Mouse (Mus musculus): ENCODE data around the gene Clec2l. TPM values are rescaled to one million over a fixed set of nuclear protein-coding genes. Genes with fewer than 3 reads are reported as not detected.
"Not testable (repeated sequence)": the region's sequence is repeated elsewhere in the genome, so short reads cannot be mapped to it uniquely, and the experiment has no call there.

Clec2l gene
- total RNA-seq, 2 experiments from 2014 or later: 1.2 to 4.4 TPM

DNA sequence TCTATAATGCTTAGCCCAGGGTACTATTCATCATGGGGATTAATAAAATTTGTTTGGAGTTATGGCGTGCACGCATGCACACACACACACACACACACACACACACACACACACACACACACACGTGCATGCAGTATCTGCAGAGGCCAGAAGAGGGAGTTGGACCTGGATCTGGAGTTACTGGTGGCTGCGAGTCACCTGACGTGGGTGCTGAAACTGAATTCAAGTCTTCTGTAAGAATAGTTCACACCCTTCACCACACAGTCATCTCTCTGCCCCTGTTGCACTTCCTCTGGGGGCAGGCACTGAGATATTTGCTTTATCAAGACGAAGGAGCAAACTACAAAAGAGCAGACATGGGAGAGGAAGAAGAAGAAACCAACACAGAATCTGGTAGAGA, 6.7 kb downstream of the Clec2l start:
- no peak for DNase-seq (ENCODE audit: low spot score in 2 of 2)

DNA sequence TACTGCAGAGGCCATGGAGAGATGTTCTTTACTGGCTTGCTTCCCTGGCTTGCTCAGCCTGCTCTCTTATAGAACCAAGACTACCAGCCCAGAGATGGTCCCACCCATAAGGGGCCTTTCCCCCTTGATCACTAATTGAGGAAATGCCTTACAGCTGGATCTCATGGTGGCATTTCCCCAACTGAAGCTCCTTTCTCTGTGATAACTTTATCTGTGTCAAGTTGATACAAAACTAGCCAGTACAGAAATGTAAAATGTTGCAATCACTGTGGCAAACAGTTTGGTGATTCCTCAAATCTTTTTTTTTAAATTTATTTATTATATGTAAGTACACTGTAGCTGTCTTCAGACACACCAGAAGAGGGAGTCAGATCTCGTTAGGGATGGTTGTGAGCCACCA, 7.6 kb downstream of the Clec2l start:
- not testable (repeated sequence) for DNase-seq (ENCODE audit: low spot score in 2 of 2)

DNA sequence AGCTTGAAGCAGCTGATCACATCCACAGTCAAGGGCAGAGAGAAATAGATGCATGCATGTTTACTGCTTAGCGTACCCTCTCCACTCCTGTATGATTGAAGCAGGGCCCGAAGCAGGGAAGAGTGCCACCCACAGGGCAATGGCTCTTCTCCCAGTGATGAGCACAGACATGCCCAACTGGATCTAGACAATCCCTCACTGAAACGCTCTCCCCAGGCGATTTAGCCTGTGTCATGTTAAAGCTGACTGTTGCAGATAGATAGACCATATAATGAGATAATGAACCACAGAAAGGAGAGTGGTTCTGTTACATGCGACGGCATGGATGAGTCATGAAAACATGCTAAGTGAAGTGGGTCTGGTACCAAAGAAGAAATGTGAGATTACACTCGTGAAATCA, 8.4 kb downstream of the Clec2l start:
- DNase-seq (ENCODE audit: low spot score in 2 of 2): no peak

DNA sequence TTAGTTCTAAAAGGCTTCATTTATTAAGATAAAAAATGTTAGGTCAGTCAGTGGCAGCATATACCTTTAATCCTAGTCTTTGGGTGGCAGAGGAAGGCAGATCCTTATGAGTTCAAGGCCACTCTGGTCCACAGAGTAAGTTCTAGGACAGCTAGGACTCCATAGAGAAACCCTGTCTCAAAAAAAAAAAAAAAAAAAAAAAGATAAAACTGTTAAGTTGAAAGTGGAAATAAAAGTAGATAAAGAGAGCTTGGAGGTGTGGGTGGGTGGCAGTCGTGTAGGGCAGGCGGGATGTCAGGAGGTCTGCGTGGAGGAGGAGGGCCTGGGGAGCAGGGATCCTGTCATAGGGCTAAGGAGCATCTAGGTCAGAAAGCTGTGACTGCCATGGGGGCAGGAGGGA, 9.1 kb downstream of the Clec2l start:
- DNase-seq (ENCODE audit: low spot score in 2 of 2): no peak

DNA sequence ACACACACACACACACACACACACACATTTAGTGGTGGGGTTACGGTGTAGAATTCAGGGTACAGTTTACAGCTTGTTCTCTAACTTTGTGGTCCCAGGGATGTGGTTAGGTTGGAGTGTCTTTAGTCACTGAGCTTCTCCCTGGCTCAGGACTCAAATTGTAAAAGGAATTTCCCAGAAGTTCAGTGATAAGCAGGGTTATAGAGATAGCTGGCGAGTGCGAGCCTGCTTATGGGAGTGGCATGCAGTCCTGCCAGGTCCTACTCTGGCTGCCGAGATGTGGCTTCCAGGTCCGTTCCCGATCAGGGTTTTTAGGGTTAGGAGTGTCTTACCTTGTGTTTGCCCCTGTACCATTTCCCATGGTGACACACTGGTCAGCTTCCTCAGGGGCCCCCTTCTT, 13.3 kb downstream of the Clec2l start:
- DNase-seq (ENCODE audit: low spot score in 2 of 2): no peak

DNA sequence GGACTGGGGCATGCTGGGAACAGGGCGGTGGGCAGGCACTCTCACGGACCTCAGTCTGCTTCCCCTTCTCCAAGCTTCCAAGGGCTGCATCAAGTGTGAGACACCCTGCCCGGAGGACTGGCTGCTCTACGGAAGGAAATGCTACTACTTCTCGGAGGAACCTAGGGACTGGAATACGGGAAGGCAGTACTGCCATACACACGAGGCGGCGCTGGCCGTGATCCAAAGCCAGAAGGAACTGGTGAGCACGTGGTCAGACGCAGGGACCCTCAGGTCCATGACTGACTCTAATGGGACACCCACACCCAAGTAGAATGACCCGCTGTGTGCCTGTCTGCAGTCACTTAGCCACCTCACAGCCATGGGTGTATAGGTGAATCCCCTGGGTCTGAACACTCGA, 13.9 kb downstream of the Clec2l start:
- no peak for DNase-seq (ENCODE audit: low spot score in 2 of 2)

DNA sequence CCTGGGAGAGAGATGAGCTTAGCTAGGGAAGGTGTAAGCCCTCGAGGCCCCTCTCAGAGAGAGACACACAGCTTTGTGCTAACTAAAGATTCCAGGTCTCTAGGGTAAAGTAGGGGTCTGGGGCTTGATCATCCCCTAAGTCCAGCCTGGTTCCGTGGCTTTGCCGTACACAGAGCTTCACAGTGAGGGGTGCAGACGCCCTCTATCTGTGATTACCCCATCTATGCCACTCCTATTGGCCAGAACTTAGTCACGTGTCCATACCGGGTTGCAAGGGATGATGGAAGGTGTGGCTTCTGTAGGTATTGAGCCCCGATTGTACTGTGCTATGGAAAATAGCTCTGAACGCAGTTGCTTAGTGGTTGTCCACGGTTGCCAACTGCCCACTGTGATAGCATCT, 14.8 kb downstream of the Clec2l start:
- no peak for DNase-seq (ENCODE audit: low spot score in 2 of 2)

DNA sequence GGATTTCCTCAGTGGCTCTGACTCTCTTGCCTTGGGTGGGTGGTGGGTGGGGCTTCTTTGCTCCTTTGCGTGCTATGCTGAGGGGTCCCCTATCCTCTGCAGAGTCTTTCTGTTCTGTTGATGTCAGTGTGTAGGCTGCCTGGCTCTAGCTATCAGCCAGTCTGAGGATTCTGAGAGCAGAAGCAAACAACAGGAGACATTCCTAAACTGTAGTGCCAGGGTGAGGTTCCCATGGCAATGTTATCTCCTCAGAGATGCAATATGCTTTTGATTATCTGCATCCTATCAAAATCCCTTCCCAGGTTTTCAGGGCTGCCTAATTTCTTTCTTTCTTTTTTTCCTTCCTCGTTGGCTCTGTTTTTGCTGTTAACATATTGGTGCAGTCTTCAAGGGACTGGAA, 19.7 kb downstream of the Clec2l start:
- DNase-seq (ENCODE audit: low spot score in 2 of 2): no peak

DNA sequence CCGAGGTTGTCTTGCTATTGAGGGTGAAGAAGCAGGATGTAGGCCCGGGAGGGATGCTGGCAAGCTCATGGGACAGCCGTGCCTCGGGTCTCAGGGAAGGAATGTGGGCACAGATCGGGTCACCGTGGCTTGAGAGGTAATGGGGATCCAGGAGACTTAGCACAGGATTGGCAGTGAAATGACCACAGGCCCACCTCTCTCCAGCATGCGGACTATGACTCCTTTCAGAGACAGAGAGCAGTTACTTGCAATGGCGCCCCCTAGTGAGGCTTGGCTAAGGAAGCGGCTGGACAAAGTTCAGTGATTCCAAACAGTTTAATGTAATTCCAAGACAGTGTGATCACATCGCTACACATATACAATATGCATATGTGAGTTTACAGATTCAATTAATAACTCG, 24.3 kb downstream of the Clec2l start:
- peak; percentile 39 to 47 for DNase-seq (ENCODE audit: low spot score in 2 of 2)

DNA sequence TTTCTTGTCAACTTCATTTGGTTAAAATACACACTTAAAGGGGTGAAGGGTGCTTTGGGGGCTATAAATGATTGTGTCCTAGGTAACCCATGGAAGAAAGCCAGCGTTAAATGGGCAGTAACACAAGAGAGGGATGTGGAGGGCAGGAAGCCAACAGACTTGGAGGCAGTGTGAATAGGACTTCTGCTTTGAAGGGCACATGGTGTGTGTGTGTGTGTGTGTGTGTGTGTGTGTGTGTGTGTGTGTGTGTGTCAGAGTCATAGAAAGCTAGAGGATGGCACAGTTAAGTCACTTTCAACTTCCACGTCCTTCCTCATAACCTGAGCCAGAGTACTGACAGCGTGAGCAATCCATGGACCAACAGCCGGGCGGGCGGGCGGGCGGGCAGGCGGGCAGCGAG, 26.0 kb downstream of the Clec2l start:
- DNase-seq (ENCODE audit: low spot score in 2 of 2): no peak

DNA sequence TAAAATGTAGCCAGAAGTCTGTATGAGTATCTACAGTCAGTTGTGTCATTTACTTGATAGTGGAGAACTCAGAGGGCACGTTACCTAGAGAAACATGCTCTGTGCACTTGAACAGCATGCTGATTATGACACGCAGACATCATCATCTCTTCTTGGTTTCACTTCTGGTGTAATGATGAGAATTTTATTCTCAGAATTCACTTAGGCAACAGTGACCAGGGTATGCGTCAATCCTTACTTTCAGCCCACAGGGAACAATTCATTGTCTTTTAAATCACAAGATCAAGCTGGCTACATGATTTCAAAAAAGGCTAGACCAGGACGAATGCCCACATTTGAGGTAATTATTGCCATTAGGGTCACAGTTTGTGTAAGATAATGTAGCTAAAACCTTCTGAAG, 27.7 kb downstream of the Clec2l start:
- no peak for DNase-seq (ENCODE audit: low spot score in 2 of 2)

DNA sequence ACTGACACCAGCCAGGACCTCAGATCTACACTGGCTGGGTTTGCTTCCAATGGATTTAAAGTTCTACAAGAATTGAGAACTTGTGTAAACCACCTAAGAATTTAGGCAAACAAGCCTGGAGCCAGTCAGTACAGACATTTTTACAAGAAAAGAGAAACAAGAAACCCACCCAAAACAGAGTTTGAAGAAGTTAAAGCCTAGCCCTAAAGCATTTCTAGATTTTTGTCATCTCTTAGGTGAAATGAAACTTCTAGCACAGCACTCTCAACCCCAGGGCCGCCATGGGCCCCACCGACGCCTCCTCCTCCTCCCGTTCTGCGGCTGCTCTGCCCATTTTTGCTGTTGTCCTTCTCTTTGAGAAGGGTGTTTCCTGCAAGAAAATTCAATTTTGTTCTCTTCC, 28.2 kb downstream of the Clec2l start:
- DNase-seq (ENCODE audit: low spot score in 2 of 2): no peak

DNA sequence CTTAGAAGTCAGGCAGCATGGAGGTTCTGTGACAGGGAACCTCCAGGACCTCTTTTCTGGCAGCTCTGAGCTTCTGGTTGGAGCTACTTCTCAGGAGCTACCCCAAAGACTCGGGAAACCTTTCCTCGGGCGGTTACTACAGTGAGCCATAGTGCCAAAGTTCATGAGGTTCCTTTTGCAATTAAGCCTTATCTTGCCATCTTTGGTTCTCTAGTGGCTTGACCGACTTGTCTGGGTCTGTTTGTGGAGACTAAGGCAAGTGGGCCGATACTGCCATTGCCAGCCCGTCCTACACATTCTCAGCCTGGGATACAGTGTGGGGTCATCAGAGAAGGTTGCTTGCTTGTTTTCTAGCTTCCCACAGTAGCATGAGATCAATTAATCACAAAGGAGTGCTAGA, 29.7 kb downstream of the Clec2l start:
- no peak for DNase-seq (ENCODE audit: low spot score in 2 of 2)

DNA sequence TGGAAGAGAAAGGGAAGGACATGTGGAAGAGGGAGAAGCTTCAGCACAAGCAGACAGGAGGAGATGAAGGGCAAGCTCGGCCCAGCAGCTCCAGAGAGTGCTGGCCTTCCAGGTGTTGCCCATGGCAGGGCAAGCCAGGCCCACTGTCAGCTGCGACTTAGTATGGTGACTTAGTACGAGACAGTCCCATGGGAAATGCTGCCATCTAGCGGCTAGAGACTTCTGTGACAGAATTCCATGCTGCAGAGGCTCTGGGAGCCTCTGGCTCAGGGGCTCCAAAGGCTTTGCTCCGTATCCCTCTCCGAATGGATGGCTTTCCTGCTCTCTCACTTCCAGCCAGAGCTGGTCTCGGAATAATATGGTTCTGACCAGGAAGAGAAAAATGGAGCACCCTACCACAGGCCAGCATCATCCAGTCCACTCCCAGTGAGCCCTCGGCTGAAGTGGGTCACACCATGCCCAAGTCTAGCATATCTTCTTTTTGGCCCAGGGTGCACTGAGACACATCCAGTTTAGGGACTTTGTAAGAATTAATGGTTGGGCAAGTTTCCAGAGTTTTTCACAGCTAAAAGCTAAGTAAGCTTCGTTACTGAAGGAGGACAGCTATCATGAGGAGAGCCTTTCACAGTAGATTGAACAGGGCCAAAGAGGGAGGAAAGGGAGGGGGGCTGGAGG, 32.6 kb downstream of the Clec2l start:
- DNase-seq (ENCODE audit: low spot score in 2 of 2): peak; percentile 74 to 76

DNA sequence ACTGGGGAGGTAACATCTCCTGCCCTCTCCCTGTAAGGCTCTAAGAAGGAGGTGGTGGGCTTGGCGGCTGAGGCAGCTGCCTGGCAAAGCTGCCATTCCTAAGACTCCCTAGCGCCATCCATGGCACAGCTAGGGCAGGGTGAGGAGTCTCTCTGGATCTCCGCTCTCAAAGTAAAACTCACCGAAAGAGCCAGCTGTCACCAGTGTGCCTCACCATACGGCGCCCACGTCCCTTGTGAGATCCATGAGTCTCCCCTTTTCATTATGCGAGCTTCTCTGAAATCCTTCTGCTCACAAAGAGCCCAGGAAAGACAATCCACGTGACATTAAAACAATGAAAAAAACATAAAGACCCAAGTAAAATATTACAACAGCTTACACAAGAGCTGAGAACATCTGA, 33.7 kb downstream of the Clec2l start:
- DNase-seq (ENCODE audit: low spot score in 2 of 2): no peak

DNA sequence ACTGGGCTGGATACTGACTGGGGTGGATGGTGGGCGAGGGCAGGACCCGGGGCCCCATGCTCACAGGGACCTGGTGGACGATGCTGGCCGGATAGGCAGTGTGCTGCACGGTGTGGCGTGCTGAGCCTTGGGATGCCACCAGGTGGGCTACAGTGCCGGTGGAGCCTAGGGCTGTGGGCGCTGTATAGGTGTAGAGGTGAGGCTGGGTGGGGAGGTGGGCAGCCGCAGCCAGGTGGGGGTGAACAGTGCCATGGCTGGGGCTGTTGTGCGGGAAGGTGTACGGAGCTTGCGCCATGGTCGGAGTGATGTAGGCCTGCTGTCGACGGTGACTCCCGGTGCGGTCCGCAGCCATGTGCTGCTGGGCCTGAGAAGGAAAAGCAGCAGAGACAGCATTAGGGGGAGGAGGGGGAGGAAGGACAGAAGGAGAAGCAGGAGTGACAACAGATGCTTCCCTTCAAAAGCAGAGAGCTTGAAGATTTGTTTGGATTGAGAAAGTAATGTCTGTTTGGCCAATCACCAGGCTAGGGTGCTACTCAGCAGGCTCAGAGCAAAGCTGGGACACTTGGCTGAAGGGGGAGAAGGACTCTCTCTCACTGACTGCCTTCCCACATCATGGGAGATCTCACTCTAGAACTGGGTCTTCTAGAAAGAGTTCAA, 35.5 kb downstream of the Clec2l start:
- DNase-seq (ENCODE audit: low spot score in 2 of 2): no peak

DNA sequence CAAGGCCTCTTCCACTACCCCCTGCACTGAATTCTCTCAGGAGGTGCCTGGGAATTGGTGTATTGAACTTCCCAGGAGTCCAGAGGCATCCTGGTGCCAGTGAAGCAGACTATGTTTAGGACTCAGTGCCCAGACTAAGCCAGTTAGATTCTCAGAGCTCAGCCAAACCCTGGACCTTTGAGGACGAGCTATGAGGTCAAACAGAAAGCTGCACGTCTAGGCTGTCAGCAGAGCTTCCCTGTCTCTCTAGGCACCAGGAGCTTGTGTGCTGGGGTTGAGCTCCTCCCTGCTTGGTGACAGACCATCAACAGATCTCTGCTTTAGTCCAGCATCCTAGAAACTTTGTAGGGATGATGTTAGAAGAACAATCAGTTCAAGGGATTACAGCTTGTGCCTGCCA, 38.6 kb downstream of the Clec2l start:
- DNase-seq (ENCODE audit: low spot score in 2 of 2): no peak

DNA sequence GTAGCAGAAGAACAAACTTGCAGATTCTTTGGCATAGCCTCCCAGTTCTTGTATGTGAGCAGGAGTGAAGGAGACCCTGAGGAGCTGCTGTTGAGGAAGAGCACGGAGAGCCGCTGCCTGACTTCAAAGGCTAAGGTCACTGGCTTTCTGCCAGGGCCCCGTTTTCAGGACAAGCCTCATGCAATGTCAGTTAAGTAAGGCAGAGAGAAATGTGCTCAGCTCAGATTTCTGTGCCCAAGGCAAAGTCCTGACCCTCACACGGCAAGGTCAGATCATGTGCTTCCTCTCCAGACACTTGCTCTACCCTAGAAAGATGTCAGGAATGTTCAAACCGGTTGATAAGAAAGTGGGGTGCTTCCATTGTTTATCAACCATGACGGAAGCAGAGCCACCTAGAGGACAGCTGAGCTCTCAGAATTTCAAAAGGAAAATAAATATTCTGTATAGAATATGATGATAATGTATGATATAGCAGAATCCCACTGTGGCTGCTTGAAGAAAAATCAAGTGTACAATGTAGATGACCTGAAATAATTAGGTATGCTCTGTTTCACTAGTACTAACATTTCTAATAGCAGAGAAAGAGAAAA, 40.0 kb downstream of the Clec2l start:
- DNase-seq (ENCODE audit: low spot score in 2 of 2): peak; percentile 60 to 73

DNA sequence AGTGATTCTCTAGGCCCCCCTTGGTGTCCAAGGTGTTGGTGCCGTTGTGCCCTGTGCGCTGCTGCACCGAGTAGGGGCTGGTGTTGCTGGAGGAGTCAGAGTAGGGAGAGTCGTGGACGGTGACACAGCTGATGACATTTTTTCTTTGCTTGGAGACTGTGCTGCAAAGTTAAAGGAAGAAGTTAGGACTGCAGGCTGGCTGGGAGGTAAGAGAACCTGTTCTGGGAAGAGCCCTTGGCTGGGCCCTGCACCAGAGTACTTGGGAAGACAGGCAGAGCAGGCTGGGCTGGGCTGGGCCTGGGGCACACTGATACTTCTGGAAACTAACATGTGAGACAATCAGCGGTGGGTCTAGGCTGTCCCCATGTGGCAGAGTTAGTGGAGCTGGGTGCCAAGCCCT, 40.7 kb downstream of the Clec2l start:
- DNase-seq (ENCODE audit: low spot score in 2 of 2): no peak

DNA sequence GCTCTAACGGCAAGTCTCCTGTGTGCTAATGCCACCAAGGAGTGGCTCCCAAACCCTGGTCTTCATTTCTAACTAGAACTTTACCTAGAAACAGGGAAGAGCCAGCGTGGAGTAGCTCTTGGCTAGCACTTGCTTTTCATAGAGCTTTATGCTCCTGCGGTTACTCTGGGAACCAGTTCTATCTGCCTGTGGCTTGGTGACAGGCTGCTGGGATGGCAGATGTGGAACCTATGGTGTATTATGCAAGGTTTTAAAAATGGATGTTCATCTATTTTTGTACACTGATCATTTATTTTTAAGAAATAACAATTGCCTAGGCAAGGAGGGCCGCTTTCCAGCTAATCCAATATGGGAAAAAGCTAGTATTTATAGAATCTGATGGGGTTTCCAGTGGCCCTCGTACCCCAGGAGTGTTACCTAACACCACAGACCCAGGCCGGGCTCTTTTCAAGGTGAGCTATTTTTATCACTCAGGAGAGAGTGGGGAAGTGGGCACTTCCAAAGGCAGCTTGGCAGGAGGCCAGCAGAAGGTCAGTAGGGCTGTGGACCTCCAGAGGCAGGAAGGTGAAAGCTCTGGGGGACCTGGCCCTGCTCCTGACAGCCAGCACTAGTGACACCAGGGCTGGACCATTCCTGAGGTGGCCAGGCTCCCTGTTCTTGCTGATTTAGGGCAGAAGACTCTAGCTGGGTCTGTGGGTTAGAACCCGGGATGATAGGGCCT, 41.6 kb downstream of the Clec2l start:
- DNase-seq (ENCODE audit: low spot score in 2 of 2): no peak

DNA sequence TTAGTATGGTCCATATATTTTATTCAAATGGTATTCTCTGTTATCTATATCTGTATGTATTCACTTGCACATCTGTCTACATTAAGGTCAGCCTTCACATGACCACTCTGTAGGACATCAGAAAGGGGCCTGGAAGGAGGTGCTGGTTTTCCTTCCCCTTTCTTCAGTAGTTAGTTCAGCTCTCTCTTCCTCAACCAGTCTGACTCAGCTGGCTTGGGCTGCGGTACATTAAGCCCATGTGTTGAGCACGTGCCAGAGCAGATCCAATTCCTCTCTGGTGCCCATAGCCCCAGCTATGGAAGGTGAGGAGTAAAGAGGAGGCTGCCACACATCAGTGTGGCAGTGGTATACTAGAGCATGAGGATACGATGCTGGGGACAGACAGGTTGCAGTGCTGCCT, 47.6 kb downstream of the Clec2l start:
- DNase-seq (ENCODE audit: low spot score in 2 of 2): no peak
